Mouse (Mus musculus) 3134 (cell line): ENCODE results near the gene St13.

Experiments
- DNase-seq: peaks from one replicate; pipeline ENCODE4 v3.0.0-alpha.2; 2011; ENCODE audit warnings: low spot score; ENCODE audit not compliant: insufficient read length; ENCODE audit errors: extremely low read depth

Gene St13

DNA sequence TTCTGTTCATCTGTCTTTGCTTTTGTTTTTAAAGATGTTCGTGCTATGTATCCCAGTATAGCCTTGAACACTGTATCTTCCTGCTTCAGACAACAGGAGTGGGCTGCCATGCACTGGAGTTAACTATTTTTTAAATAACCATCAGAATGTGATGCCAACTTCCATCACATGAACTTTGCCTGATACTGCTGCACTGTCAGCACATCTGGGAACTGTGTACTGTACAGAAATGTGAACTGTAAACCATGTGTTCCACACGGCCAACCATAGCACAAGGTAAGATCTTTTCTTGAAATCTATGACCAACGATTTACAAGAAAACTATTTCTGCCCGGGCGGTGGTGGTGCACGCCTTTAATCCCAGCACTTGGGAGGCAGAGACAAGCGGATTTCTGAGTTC is 72.4 kb downstream of the St13 start:
- DNase-seq, result no peak

GRCm38 (mm10) chr15:81324979-81325378 is 74.9 kb downstream of the St13 start:
- no peak for DNase-seq

- DNase-seq, result no peak
Observed at GRCm38 (mm10) chr15:81320137-81320536, 79.7 kb downstream of the St13 start.

DNA sequence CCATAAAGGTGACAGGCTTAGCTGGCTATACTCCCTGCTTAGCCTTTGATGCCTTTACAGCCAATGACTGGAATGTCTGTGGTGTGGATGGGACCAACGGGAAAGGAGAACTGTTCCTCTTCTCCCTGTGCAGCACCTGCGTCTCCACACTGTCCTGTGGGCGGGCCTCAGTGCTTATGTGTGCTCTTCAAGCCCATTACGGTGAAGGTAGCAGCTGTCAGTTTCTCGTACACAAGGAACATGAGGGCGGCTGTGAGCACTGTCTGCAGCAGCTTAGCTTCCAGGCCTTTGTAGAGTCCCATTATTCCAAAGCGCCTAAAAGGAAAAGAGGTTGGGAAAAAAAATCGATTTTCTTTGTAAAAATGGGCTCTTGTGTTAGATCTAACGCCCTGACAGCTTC is 80.4 kb downstream of the St13 start:
- DNase-seq, result no peak

GRCm38 (mm10) chr15:81313928-81314327 is 85.9 kb downstream of the St13 start:
- no peak for DNase-seq
